Mouse (Mus musculus) spleen, postnatal 10 days (tissue): Measurements from ENCODE around the gene St3gal3.

Experiments used
- DNase-seq, 2 experiments: peaks; one replicate each; pipeline ENCODE4 v3.0.0; 2021 to 2022; ENCODE audit warnings: low spot score in 2 of 2

Gene St3gal3

DNA sequence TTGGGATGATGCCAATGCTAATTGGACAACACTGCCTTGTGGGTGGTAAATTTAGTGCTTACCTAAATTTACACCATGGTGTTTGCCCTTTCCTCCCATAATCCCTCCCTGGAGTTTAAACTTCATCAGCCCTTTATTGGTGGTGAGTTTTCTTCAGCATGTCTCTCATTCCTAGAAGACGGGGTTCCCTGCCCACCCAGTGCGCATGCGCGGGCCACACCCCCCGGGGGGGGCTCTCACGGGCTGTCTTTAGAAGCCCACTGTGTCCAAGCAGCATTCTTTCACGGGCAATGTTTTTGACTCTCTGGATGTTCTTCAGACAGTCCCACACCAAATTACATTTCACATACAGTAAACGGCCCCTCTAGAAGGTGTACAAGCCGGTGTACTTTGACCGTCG is 44.3 kb downstream of the St3gal3 start:
- no peak for DNase-seq

- DNase-seq: peak; percentile 39 to 63
Observed at GRCm38 (mm10) chr4:118089939-118090338, 44.8 kb downstream of the St3gal3 start.

DNA sequence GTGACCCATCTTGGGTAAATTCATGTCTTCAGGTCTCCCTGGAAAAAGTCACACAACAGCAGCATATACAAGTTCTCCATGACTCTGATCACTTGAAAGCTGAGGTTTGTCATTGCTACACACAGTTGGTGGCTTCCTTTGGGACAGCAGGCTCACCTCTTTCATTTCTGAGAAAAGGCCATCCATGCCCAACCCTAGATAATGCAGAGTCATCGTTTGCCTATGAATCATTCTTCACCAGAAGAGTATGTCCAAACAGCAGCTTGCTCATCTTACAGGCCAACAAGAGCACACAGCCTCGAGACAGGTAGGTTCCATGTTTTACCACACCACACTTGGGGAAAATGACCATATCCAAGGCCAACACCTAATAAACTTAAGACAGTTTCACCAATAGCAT is 45.9 kb downstream of the St3gal3 start:
- no peak for DNase-seq

GRCm38 (mm10) chr4:118085025-118085424 is 49.7 kb downstream of the St3gal3 start:
- DNase-seq: no peak

DNA sequence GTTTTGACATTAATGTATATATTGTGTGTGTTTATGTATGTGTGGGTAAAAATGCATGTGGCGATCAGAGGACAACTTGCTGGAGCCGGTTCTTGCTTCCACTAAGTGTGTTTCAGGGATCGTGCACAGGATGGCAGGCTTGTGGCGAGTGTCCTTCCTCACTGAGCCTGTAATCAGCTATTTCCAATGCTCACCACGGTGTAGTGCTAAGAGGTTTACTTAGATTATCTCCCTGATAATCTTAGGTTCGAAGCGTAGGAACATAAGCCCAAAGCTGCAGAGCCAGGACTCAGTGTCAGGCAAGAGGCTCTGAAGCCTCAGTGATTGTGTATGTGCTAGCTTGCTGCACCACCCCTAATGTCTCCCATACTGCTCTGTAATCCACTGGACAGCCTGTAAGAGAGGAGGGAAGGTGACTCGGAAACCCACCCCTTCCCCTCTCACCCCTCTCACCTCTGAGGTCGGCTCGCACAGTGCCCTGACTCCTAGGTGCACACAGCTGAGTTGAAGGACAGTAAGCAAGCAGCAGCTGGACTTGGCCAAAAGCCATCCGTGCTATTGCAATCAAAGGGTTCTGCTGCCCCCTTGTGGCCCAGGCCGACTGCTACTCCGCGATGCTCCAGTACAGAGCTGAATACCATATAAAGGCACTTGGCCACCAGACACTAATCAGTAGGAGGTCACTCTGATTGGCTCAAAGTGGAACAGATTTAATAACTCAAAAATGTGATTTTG is 51.3 kb downstream of the St3gal3 start:
- peak; percentile 96 to 97 for DNase-seq

DNA sequence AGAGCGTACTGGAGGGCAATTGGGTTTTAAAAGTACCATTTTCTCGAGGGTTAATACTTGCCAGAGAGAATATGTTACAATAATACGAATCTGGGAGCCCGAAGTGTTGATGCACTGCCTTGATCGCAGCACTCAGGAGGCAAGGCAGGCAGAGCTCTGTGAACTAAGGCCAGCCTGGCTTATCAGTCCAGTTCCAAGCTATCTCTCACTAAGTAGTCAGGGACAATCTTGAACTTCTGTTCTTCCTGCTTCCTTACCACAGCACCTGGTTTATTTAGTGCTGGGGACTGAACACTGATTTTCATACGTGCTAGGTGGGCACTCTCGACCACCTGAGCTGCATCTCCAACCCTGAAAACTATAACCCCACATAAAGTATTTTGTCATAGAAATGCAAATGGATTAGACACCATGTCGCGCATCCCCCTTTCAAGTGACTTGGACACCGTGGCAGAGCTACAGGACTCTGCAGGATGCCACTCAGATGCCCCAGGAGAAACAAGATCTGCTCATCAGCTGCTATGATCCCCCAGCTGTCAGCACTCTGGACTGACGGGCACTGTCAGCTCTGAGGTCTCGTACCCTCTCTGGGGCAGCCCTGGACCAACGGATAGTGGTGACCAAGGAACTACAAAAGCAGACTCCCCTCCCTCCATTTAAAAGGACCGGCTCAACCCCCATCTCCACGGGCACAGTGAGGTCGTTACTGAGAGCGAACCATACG is 52.9 kb downstream of the St3gal3 start:
- no peak for DNase-seq

DNA sequence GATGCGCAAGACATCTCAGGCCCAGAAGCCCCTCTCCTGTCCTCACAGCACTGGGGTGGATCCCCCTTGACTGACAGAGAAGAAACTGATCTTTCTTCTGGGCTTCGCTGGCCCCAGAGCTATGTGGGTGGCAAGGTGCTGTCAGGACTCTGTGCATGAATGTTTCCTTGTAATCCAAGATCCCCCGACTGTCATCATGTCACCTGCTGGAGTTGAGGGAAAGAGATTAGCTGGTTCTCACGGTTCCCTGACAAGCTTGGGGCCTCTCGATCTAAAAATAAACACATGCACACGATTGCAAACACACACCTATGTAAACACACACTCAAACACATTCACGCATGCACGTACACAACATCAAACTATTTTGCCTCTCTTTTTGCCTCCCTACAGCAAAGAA is 54.2 kb downstream of the St3gal3 start:
- DNase-seq: peak in 1 of 2 experiments; percentile 57

- peak; percentile 52 to 65 for DNase-seq
Observed at GRCm38 (mm10) chr4:118079195-118079594, 55.5 kb downstream of the St3gal3 start.

- peak; percentile 32 to 63 for DNase-seq
Observed at GRCm38 (mm10) chr4:118078576-118078975, 56.1 kb downstream of the St3gal3 start.

- DNase-seq: no peak
Observed at GRCm38 (mm10) chr4:118077293-118077752, 57.4 kb downstream of the St3gal3 start.

DNA sequence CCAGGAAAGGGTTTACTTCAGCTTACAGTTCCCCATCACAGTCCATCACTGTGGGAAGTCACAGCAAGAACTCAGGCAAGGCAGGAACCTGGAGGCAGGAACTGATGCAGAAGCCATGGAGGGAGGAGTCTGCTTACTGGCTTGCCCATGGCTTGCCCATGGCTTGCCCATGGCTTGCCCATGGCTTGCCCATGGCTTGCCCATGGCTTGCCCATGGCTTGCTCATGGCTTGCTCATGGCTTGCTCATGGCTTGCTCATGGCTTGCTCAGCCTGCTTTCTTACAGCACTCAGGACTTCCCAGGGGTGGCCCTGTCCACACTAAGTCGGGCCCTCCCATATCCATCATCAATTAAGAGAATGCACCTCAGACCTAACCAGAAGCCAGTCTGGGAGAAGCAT is 58.1 kb downstream of the St3gal3 start:
- no peak for DNase-seq

- DNase-seq: no peak
Observed at GRCm38 (mm10) chr4:118075343-118075742, 59.4 kb downstream of the St3gal3 start.

DNA sequence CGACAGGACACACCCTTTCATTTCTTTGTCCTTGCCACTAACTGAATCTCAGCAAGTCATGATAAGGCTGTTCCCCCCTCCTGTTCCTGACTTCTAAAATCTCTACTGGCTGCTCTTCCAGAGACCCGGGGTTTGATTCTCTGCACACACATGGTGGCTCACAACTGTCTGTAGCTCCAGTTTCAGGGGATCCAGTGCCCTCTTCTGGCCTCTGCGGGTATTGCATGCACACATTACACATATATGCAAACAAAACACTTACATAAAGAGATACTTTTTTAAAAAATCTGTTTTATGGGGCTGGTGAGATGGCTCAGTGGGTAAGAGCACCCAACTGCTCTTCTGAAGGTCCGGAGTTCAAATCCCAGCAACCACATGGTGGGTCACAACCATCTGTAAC is 60.5 kb downstream of the St3gal3 start:
- peak in 1 of 2 experiments; percentile 52 for DNase-seq

- no peak for DNase-seq
Observed at GRCm38 (mm10) chr4:118073128-118073527, 61.6 kb downstream of the St3gal3 start.

DNA sequence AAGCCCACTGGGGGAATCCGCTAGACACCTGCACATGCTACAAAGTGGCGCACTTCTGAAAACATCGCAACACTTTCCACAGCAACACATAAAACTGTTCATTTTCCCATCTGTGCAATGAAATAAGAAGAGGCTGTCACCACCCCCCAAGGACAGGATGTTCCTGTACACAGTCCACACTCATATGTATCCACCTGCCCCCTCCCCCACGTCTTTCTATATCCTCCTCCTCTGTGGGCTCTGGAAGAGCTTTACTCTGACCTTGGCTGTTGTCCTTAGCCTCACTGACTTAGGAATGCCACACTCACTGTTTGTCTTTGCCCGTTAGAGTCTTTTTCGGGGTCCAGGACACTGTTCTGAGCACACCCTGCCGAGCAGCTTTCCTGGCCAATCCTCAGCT is 62.8 kb downstream of the St3gal3 start:
- DNase-seq: no peak

- no peak for DNase-seq
Observed at GRCm38 (mm10) chr4:118070255-118071234, 64.2 kb downstream of the St3gal3 start.

- no peak for DNase-seq
Observed at GRCm38 (mm10) chr4:118061809-118062463, 72.8 kb downstream of the St3gal3 start.

- no peak for DNase-seq
Observed at GRCm38 (mm10) chr4:118060915-118061530, 73.7 kb downstream of the St3gal3 start.

GRCm38 (mm10) chr4:118059816-118060475 is 74.8 kb downstream of the St3gal3 start:
- no peak for DNase-seq

GRCm38 (mm10) chr4:118058116-118058677 is 76.5 kb downstream of the St3gal3 start:
- DNase-seq: no peak
